Mouse (Mus musculus) cortical plate, adult 2 months (tissue): ENCODE measurements around the gene Cfc1.

Source experiments
- CTCF ChIP-seq: fragments of 200-500 bp; IDR thresholded peaks from 2 replicates; pipeline ENCODE4 v1.5.1; 2011; ENCODE audit warnings: mild to moderate bottlenecking, control low read depth, low read length; ENCODE audit not compliant: insufficient read depth; ENCODE audit errors: extremely low read depth
- POLR2A ChIP-seq: fragments of 200-500 bp; IDR thresholded peaks from 2 replicates; pipeline ENCODE4 v1.6.1; 2011; ENCODE audit warnings: mild to moderate bottlenecking, low read length, control low read depth; ENCODE audit not compliant: insufficient read depth; ENCODE audit errors: extremely low read depth

GRCm38 (mm10) chr1:34505970-34506551 lies 29.4 kb upstream of the Cfc1 start:
- TF ChIP-seq POLR2A (no peak), CTCF (no peak)
